Mouse (Mus musculus) kidney, adult 8-10 months (tissue): ENCODE measurements around the gene Gm10912.
"Not testable (repeated sequence)": the region's sequence is repeated elsewhere in the genome, so short reads cannot be mapped to it uniquely, and the experiment has no call there.

Experiments
- DNase-seq, 2 experiments: peaks; one replicate each; pipeline ENCODE4 v3.0.0; 2022

The Gm10912 gene

DNA sequence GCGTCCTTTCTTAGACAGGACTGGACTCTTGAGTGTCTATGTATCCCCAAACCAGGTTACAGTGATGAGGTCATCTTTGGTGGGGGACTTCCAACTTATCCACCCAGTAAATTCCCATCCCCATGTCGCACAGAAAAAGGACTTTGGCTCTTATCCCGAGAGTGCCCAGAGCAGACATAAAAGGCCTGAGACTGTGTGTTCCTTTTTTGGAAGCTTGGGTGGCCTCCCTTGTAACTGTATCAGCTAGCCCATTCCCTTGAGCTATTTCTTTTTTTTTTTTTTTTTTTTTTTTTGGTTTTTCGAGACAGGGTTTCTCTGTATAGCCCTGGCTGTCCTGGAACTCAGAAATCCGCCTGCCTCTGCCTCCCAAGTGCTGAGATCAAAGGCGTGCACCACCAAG is at the start of gene Gm10912:
Gene Gm10912 (plus strand): TSS at position 301 of the 400 bp plus-strand sequence.
- DNase-seq = not testable (repeated sequence)

DNA sequence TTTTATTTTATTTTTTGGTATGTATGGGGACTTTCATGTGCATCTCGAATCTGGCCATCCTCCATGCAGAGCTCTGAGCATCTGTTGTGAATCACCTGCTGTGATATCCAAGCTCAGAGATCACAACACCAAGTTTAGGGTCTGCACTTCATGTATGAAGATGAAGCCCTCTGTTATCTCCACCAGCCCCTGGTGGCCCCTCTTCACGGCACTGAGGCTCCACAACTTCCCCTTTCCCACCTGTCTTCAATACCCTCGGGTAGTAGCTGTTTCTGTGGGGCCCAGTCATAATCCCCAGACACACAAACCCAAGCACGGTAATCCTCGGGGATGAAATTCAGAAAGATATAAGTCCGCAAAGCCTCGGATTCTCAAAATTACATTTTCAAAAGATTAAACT is 42.5 kb upstream of the Gm10912 start:
- DNase-seq = no peak

DNA sequence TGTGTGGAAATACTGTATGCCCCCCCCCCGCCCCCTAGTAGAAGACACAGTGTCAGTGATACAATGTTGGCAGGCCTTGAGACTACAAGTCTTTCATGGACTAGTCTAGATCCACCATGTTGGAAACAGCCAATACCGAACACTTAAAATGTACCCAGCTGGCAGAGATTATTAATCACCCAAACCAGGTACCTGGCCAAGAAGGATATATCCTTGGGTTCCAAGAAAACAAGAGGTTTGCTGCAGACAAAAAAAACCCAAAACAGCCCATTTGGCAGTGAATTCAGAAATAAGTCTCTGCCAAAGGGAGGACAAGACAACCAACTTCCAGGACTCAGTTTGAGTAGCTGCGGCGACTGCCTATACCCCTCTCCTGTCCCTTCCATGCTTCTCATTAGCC is 41.0 kb upstream of the Gm10912 start:
- no peak for DNase-seq

DNA sequence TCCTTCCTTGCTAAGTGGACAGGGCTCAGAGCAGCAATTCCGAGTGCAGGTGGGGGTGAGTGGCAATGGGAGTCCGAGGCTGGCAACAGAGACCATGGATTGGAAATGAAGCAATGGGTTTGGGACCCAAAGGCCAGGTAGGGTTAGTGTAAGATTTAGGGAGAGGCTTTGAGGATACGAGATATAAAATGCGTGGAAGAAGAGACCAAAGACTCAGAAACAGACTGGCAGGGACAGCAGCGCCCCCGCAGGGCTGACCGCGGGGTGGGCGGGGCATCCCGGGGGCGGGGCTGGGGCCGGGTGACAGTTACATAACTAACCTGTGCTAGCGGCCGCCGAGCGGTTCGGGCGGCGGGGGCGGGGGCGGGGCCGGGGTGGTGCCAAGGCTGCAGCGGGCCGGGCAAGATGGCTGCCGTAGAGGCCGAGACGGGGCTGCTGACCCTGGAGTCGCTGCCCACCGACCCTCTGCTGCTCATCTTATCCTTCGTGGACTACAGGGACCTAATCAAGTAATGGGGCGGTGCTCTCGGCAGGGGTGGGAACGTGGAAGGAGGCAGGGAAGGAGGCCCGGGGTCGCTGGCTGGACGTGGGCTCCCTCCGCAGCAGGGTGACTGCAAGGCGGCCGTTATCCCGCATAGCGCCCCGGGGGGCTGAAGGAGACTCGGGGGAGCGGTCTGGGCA is 38.0 kb upstream of the Gm10912 start, which contains the start of gene Fbxo3:
Gene Fbxo3 (plus strand): TSS at position 264 of the 681 bp plus-strand sequence.
- DNase-seq = peak; percentile 89 to 91

DNA sequence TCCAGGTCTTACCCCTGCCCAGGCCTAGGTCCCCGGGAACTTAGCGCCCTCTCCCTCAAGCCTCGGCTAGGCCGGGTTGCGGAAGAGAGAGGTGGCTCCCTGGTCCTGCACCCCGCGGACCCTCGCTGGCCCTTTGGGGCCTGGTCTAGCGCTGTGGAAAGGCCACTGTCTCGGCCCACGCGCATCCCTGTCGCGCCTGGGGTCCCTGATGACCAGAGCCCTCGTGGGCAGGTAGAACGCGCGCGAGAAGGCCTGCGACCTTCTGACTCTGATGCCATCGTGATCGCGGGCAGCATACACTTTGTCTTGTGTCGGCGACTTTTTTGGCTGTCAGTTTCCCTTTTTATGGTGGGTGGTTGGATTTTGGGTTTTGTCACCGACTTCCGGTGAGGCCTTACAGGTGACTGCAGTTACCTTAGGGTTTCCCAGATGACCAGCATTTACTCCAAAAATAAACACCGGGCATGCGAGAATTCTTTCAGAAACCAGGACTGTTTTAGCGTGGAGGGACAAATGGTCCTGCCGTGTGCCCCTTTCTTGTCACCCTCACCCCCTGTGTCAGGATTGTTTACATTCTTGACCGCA is 37.4 kb upstream of the Gm10912 start, which contains the start of gene 4931422A03Rik:
Gene 4931422A03Rik (minus strand): TSS at position 223 of the 585 bp plus-strand sequence.
- peak in 1 of 2 experiments; percentile 39 for DNase-seq

DNA sequence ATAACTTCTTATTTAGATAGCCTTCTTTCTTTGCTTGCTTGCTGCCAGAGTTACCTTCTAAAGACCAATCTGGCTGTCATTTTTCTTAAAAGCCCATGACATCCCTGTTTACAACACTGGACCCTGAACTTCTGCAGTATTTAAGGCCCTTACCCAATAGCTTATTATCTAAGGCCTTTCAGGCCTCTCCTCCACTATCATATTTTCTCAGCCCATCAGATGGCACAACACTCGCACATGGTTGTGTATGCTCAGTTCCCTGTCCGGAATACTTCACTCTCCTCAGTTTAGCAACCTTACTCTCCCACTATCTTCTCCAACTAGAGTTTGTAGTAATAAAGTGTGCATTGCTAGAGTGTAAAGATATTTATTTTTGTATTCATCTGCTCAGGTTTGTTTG is 36.6 kb upstream of the Gm10912 start:
- no peak for DNase-seq

DNA sequence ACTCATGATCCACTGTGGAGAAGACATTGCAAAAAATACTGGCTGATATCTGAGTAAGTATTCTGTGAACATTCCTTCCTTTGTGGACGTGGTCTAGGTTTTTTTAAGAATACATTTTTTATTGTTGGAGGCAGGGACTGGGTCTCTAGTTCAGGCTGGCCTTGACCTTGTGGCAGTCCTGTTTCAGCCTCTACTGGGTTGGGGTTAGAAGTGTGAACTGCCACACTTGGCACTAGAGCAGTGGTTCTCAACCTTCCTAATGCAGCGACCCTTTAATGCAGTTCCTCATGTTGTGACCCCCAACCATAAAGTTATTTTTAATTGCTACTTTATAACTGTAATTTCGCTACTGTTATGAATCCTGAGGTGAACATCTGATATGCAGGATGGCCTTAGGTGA is 35.2 kb upstream of the Gm10912 start:
- DNase-seq = no peak

DNA sequence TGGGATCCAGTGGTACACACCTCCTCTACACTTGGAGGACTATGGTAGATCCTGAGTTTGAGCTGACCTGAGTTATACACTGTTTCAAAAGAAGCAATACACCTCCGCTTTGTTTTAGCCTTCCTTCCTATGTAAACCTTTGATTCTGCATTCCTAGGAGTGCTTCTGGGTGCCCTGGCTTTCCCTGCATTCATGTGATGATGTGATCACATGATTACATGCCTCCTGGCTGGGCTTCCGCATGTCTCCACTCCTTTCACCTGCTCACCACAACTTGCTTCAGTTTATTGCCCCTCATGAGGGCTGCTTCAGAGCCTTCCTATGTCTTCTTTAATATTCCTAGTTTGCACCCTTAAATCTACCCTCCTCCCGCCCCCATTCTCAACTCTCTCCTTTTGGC is 33.6 kb upstream of the Gm10912 start:
- DNase-seq = no peak

DNA sequence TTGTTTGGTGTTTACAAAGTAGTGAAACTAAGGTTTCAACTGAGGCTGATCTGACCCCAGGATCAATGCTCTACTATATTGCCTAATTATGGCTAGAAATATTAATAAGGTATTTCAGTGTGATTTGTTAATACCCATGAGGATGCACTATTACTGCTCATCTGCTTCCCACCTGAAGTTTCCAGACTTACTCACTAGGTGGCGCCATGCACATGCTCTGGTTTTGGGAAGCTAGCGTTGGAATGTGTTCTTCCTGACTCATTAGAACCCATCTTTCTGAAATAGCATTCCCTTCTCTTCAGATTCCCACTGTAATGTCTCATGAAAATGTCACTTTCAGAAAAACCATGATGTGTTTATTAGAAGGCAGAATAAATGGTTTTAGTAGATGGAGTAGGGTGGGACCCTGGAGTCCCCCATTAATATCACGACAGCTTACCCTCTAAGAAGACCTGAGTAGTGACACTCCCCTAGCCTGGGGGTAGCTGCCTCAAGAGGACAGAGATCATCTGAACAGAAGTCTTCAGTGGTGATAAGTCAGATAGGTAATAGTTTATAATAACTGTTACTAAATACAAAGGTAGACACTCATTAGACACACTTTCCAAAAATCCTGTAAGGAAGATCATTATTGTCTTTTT is 30.7 kb upstream of the Gm10912 start:
- peak; percentile 50 to 66 for DNase-seq

DNA sequence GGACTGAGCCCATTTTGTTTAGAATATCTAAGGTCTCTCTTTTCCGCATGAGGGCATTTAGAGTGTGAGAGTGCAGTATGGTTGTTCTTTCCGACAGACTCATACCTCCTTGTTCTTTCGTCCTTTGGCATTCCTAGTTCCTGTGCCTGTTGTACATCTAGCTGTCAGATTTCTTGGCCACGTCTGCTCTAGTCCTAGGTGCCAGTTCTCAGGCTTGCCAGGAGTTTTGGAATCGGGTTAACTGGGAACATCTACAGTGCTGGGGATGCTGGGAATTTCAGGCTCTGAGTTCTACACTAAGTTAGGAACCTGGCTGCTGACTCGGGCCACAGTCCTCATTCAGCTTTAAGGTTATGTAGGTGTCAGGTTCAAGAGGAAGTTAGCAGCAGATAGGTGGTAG is 30.0 kb upstream of the Gm10912 start:
- no peak for DNase-seq

DNA sequence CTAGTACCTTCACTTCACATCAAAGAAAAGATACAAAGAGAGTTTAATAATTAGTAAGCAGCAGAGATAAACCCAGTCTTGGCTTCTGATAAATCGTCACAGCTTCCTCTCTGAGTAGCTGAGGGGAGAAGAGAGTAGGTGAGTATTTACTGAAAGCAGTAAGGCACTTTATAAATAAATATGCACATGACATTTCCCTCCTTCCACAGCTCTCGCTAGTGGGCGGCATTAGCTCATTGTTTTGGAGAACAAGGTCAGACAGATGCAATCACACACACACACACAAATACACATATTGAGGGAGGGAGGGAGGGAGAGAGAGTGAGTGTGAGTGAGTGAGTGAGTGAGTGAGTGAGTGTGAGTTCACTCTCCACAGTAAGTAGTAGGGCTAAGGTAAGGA is 29.3 kb upstream of the Gm10912 start:
- DNase-seq = no peak

DNA sequence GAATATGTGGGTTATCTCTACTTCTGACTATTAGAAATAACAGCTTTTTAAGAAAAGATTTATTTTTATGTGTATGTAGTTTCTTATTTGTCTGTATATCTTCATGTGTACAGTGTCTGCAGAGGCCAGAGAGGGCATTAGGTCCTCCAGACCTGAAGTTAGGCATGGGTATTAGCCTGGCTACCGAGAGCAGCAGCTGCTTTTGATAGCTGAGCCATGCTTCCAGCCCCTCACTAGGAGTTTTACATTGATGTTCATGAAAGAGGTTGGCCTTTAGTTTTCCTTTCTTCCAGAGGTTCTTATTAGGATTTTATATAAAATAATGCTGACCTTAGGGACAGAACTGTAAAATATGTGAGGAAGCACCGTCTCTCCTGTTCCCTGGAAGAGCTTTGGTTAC is 27.4 kb upstream of the Gm10912 start:
- no peak for DNase-seq

DNA sequence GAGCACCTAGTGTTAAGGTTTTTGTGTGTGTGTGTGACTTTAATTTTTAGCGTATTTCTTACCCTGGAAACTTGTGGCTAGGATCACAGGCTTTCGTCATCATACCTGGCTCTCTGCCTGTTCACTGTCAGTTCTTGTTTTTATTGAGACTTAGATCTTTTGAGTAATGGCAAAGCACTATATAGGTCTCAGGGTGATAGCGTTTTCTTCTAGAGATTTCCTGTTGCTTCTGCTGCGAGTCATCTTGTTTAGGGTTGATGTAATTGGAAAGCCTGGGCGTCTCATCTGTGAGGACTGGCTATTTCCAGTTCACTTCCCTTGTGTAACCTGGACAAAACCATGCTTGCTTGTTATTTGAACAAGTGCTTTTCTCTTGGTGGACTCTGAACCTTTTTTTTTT is 24.0 kb upstream of the Gm10912 start:
- no peak for DNase-seq

DNA sequence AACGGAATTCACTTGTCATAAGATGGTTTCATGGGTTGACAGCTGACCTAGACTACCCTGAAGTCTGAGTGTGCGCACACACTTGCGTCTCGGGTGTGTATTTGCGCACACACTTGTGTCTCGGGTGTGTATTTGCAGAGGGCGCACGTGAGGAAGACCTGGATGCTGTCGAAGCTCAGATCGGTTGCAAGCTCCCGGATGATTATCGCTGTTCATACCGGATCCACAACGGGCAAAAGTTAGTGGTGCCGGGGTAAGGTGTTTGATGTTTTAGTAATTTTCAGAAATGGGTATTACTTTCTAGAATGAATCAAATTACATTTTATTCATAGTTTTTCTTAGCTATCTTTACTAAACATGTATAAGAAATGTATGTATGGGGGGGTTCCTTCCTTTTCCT is 22.9 kb upstream of the Gm10912 start:
- no peak for DNase-seq

DNA sequence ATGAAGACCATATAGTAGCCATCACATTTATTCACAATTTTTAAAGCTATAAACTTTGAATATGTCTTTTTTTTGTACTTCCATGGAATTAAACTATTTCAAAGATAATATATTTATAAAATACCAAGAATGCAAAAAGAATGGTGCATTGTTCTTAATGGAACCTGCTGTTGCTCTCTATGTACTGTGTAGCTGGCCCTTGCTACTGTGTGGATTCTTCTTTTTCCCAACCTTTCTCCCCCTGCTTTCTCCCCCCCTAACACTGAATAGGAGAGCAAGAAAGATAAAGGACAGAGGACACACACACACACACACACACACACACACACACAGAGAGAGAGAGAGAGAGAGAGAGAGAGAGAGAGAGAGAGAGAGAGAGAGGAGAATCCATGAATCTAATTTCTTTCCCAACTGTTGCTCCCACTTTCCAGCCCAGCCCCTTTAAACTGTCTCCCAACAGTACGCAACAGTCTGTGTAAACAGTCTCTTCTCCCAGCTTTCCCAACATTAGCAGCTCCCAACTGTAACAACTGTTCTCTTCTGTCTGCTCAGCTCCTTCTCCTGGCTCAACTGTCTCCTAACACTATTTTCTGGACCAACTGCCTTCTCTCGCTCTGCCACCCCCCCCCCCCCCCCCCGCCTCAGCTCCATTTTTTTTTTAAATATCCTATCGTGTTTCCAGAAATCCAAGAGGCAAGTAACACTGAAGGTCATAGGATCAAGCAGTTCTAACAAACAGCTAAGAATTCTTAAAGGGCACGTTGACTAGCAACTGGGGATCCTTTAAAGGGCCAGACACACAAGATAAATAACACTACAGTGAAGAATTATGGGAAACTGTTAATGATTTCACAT is 21.8 kb upstream of the Gm10912 start:
- no peak for DNase-seq

DNA sequence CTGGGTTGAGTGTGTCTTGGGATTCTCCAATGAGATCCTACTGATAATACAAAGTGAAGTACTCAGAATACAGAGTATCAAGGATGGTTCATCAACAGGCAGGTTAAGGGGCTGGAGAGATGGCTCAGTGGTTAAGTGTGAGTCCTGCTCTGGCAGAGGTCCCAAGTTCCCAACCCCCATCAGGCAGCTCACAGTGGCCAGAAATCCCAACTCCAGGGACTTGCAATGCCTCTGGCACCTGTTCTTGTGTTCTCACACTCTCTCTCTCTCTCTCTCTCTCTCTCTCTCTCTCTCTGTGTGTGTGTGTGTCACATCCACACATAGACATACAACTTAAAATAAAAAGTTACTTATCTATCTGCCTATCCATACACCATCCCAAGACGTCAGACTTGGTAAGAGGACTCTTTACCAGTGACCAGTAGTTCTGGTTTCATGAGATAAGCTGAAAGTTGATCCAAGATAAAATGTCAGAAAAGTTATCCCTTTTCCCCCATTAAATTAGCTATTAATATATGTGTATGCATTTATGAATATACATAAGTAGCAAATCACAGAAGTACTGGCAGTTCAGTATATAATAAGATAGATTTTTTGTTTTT is 21.0 kb upstream of the Gm10912 start:
- DNase-seq = peak in 1 of 2 experiments; percentile 34

DNA sequence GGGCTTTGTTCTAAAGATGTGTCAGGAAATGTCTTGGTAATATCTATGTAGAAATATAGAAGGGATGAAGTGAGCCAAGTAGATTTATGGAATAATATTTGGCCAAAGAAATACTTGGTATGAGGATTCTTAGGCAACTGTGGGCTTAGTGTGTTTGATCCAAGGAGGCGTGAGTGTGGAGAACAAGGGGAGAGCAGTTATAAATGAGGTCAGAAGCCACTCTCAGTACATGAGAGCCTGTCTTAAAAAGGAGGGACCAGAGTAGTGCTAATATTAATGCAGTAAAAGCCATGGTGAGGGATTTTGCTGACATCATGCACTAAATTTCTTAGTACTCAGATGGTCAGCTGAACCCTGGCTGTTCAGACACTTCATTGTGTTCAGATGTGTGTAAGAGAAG is 7.2 kb upstream of the Gm10912 start:
- no peak for DNase-seq

DNA sequence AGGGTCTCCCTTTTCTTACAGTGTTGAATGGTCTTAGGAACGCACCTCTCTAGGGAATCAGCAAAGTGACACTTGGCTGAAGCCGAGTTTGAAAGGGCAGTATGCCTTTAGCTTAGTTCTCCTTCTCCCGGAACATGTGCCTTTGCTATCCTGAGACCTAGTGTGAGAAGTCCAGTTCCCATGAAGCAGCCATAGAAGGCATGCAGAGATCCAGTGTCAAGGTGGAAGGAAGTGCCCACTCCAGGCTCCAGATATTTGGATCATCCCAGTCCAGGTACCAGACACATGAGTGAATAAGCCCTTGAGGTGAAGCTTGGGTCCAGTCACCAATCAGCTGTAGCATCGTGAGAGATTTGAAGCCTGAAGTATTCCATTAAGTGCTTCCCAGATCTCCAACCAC is 6.7 kb upstream of the Gm10912 start:
- DNase-seq = no peak

DNA sequence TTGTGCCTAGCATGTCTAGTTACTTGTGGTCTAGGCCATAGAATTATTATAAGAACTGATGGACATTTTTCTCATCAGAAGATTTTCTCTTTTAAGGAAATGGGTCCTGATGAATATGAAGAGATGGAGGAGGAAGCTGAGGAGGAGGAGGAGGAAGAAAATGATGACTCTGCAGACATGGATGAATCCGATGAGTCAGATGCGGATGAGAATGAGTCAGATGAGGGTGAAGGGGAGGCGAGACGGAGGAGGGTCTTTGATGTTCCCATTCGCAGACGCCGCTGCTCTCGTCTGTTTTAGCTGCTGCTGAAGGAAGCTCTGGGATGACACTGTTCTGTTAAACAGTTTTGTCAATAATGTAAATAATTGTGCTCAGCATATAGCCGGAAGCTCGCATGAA is 5.8 kb upstream of the Gm10912 start:
- no peak for DNase-seq

DNA sequence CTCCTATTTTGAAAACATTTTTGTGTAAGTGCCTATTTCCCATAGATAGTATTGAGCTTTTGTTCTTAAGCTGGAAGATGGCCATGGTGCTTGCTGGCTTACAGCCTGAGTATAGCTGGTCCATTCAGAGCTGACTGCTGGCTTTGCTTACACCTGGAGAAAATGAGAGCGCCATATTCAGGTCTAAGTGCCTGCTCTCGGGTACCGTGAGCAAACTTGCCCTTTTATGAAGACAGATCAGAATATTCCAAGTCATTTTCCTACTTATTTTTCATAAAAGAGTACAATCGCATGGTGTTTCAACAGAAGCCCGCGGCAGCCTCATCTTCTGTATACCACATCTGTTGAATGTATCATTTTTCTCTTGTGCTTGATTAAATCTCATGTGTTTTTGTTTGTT is 4.6 kb upstream of the Gm10912 start:
- no peak for DNase-seq

DNA sequence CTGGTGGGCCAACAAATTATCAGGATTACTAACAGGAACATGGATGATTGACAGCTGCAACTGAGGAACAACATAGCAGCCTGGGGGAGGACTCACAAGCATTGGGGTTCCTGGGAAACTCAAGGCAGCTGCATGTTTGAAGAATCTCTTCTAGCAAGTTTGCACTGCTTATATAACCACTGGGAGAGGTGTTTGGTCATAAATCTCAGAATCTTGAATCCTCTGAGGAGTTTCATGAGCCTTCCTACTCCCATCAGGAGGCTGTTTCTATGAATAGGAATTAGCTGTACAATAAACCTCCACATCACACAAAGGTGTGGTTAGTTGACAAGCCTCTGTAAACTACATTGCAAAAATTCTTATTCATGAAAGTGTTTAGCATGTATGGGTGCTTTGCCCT is 3.0 kb upstream of the Gm10912 start:
- no peak for DNase-seq

DNA sequence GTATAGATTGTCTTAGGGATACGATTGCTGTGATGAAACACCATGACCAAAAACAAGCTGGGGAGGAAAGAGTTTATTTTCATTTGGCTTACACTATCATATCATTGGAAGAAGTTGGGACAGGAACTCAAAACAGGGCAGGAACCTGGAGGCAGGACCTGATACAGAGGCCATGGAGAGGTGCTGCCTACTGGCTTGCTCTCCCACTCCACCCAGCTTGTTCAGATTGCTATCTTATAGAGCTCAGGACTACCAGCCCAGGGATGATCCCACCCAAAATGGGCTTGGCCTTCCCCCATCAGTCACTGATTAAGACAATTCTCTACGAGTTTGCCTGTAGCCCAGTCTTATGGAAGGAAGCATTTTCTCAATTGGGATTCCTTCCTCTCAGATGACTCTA is 1.5 kb upstream of the Gm10912 start:
- no peak for DNase-seq

DNA sequence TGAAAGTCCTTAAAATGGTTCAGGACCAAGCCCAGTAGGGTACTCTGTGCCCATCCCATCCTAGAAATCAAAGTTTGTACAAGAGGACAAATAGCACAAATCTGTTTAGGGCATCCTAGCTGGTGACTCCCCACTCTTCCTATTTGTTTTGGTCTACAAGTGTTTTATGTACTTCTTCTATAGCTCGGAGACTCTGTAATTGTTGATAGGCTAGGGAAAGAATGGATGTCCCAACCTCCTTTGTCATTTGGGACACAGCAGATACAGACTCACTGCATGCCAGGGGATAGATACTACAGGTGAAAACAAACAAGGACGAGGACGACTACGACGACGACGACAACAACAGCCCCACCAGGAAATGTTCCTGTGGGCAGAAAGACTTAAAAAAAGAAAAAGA is 2.8 kb downstream of the Gm10912 start, which contains the start of gene Gm10799:
Gene Gm10799 (minus strand): TSS at position 101 of the 400 bp plus-strand sequence.
- DNase-seq = not testable (repeated sequence)
